Mouse (Mus musculus) MEL (cell line): Measurements from ENCODE around the gene Hoxd4.

ENCODE experiments used
- CHD1 ChIP-seq: IDR thresholded peaks from 2 replicates; pipeline ENCODE4 v1.6.1; 2012; ENCODE audit warnings: low read depth, mild to moderate bottlenecking, inconsistent platforms, low read length, improper control_type of control experiment
- CHD2 ChIP-seq: IDR thresholded peaks from 2 replicates; pipeline ENCODE4 v1.6.1; 2011; ENCODE audit warnings: low read length, improper control_type of control experiment
- CTCF ChIP-seq, 3 experiments: IDR thresholded peaks in 2 of 3; conservative IDR thresholded peaks in 1 of 3; 2 replicates each; pipeline ENCODE4 v1.5.1; 2011 to 2012; ENCODE audit warnings: low read length in 3 of 3, low read depth in 2 of 3, mild to moderate bottlenecking in 2 of 3, improper control_type of control experiment in 1 of 3, inconsistent platforms in 1 of 3, mixed read lengths in 1 of 3, moderate library complexity in 1 of 3; ENCODE audit not compliant: control insufficient read depth in 1 of 3, insufficient read depth in 1 of 3, poor library complexity in 1 of 3, severe bottlenecking in 1 of 3
- E2F4 ChIP-seq: IDR thresholded peaks from 2 replicates; pipeline ENCODE4 v1.6.1; 2011; ENCODE audit warnings: low read depth, low read length, improper control_type of control experiment, borderline replicate concordance
- EP300 ChIP-seq, 2 experiments: IDR thresholded peaks; 2 replicates each; pipeline ENCODE4 v1.6.1; 2011; ENCODE audit warnings: improper control_type of control experiment in 2 of 2, low read length in 2 of 2, low read depth in 1 of 2, mild to moderate bottlenecking in 1 of 2
- HCFC1 ChIP-seq: IDR thresholded peaks from 2 replicates; pipeline ENCODE4 v1.6.1; 2012; ENCODE audit warnings: low read depth, mild to moderate bottlenecking, inconsistent platforms, low read length, improper control_type of control experiment, moderate library complexity
- JUND ChIP-seq: IDR thresholded peaks from 2 replicates; pipeline ENCODE4 v1.6.1; 2011; ENCODE audit warnings: low read depth, mild to moderate bottlenecking, improper control_type of control experiment, low read length
- MAX ChIP-seq: IDR thresholded peaks from 2 replicates; pipeline ENCODE4 v1.6.1; 2011; ENCODE audit warnings: low read length, improper control_type of control experiment
- MYB ChIP-seq: IDR thresholded peaks from 2 replicates; pipeline ENCODE4 v1.6.1; 2011; ENCODE audit warnings: mild to moderate bottlenecking, low read depth, low read length, improper control_type of control experiment
- POLR2A ChIP-seq, 2 experiments: IDR thresholded peaks; 2 replicates each; pipeline ENCODE4 v1.6.1; 2011 to 2012; ENCODE audit warnings: low read length in 2 of 2, mild to moderate bottlenecking in 2 of 2, control low read depth in 1 of 2, improper control_type of control experiment in 1 of 2, low read depth in 1 of 2, moderate library complexity in 1 of 2; ENCODE audit not compliant: control insufficient read depth in 1 of 2, insufficient read depth in 1 of 2, poor library complexity in 1 of 2
- SMC3 ChIP-seq: IDR thresholded peaks from 2 replicates; pipeline ENCODE4 v1.6.1; 2011; ENCODE audit warnings: low read depth, low read length, improper control_type of control experiment
- TAL1 ChIP-seq: IDR thresholded peaks from 2 replicates; pipeline ENCODE4 v1.6.1; 2012; ENCODE audit warnings: mild to moderate bottlenecking, inconsistent platforms, low read length, moderate library complexity, mixed read lengths
- USF1 ChIP-seq: IDR thresholded peaks from 2 replicates; pipeline ENCODE4 v1.6.1; 2014; ENCODE audit warnings: low read depth, mild to moderate bottlenecking, inconsistent platforms, low read length, improper control_type of control experiment, moderate library complexity
- ZMIZ1 ChIP-seq: IDR thresholded peaks from 2 replicates; pipeline ENCODE4 v1.6.1; 2012; ENCODE audit warnings: low read depth, mild to moderate bottlenecking, inconsistent platforms, low read length, improper control_type of control experiment, moderate library complexity

DNA sequence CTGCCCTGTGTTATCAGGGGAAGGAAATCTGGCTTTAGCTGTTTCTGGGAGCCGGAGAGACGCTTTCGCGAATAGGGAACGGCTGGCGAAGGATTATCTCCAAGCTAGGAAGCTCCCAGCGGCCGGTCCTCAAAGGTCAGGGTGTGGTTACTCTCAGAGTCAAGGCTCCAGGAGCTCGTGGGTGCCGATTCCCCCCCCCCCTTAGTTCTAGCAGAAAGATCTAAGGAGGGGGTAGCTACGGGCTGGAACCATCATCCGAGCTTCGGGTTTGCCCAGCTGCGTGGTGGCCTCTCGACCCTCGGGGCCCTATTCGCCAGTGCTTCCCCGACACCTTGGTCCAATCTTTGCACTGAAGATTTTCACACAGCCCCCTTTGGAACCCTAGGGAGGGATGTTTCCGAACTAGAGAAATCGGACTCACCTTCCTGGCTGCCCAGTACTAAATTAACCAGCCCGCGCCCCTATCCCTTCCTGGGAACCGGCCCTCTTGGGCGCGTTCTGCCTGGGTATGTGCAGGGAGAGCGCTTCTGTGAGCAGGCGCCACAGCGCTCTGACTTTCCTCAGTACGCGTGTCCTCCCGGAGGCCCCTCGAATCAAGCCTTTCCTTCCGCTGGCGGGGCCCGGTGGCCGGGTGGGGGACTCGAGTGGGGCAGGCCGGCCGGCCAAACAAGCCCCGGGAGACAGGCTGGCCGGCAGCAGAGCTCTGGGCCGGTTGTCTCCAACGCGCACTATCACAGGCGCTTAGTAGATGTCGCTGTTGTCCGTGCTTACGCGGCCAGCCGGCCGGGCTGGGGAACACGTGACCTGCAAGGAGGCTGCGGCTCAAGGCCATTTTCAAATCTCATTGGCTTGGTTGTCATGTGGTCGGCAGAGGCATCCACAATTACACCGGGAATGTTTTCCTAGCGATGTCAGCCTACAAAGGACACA is 20.4 kb upstream of the Hoxd4 start, which contains the start of gene Hoxd10:
- TF ChIP-seq CHD2 (no peak), CTCF (IDR thresholded peaks at IDR 0.05 in 2 of 3, conservative IDR thresholded peaks at IDR 0.05 in 1 of 3; ENCODE audit: control insufficient read depth in 1 of 3, insufficient read depth in 1 of 3, low read depth in 2 of 3, low read length in 3 of 3, poor library complexity in 1 of 3, severe bottlenecking in 1 of 3) (no peak), JUND (no peak), SMC3 (no peak), MYB (no peak), USF1 (no peak), HCFC1 (no peak), ZMIZ1 (no peak), MAX (no peak), TAL1 (no peak), CHD1 (no peak), E2F4 (no peak), POLR2A (IDR thresholded peaks at IDR 0.05; ENCODE audit: control insufficient read depth in 1 of 2, insufficient read depth in 1 of 2, low read depth in 1 of 2, low read length in 2 of 2, poor library complexity in 1 of 2) (no peak), EP300 (IDR thresholded peaks at IDR 0.05; ENCODE audit: low read depth in 1 of 2, low read length in 2 of 2) (no peak)
